Mouse (Mus musculus): ENCODE results near the gene Ppm1g.
"Not testable (repeated sequence)": the region's sequence is repeated elsewhere in the genome, so short reads cannot be mapped to it uniquely, and the experiment has no call there.

The Ppm1g gene

DNA sequence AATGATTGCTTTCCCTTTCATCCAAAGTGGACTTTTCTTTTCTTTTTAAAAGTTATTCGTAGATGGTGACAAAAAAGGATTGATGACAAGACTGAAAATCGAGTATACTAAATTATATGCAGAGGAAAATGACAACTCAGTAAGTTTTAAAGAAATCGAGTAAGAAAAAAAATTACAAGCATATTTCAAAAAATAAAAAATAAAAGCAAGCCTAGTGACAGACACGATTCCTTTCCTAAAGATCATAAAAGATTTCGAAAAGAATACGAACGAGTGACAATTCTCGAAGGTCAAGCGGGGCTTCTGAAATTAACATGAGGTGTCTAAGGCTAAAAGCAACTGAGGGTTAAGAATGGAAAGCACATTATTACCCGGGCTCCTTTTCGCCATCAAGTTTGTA lies 1.0 kb downstream of the Ppm1g start:
- no peak for DNase-seq (ENCODE audit: low spot score in 2 of 2)

DNA sequence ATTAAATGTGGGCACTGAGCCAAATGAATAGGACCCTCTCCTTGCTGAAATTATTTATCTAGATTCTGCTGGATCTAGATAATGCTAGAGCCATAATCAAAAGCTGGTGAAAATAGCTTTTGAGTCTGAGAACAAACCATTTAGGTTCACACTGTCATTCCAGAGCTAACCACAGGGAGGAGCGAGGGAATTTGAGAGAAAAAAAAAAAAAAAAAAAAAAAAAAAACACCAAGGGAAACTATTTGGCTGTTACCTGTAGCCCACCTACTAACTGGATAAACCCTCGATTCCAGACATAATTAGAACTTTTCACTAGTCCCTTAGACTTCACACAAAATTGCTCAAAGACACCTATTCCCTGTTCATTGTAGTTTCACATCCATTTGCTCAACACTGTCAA lies 1.4 kb downstream of the Ppm1g start:
- DNase-seq (ENCODE audit: low spot score in 2 of 2), result no peak

GRCm38 (mm10) chr5:31218294-31218693 lies 2.2 kb downstream of the Ppm1g start:
- no peak for DNase-seq (ENCODE audit: low spot score in 2 of 2)

GRCm38 (mm10) chr5:31216554-31216953 lies 3.9 kb downstream of the Ppm1g start:
- not testable (repeated sequence) for DNase-seq (ENCODE audit: low spot score in 2 of 2)

DNA sequence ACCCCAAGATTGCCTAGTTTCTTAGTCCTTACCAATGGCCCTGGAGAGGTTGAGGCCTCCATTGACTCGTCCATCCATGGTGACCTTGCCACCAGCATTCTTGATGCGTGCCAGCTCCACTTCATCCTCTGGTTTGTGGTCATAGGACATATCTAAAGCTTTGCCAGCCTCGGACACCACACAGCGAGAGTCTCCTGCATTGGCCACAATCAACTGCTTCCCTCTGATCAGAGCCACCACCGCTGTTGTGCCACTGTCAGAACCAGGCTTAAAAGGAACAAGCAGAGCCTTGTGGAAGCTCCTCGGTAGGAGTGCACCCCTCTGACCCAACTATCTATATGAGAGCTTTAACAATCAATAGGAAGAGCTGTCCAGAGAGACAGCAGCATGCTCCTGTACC lies 16.1 kb downstream of the Ppm1g start:
- DNase-seq (ENCODE audit: low spot score in 2 of 2), result no peak

DNA sequence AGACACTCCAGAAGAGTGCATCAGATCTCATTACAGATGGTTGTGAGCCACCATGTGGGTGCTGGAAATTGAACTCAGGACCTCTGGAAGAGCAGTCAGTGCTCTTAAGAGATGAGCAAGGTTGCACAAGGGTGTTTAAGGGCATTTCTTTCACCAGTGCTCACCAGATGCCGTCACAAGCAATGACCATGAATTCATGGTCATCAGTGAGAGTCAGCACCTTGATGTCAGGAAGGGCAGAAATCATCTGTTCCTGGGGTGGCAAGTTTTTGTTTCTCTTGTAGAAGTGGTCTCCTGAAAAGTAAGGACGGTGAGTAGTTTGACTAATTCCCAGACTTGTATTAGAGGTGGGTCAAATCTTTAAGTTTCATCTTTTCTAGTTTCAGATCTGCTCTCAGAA lies 16.6 kb downstream of the Ppm1g start:
- DNase-seq (ENCODE audit: low spot score in 2 of 2), result no peak

DNA sequence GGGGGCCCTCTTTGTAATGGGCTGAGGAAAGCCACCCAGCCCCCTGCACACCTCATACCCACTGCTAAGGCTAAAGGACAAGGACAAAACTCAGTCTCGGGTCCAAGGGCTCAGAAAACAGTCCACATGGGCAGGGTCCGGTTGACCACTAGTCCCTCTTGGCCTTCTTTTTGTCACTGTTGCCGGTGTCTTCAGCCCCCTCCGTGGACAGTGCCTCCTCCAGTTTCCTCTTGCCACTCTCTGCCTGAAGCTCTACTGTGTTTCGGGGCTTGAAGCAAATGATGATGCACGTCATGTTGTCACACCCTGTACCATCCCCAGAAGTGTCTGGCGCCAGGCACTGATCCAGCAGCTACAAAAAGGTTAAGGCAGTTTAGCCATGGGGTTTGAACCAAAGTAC lies 17.6 kb downstream of the Ppm1g start:
- DNase-seq (ENCODE audit: low spot score in 2 of 2), result no peak

DNA sequence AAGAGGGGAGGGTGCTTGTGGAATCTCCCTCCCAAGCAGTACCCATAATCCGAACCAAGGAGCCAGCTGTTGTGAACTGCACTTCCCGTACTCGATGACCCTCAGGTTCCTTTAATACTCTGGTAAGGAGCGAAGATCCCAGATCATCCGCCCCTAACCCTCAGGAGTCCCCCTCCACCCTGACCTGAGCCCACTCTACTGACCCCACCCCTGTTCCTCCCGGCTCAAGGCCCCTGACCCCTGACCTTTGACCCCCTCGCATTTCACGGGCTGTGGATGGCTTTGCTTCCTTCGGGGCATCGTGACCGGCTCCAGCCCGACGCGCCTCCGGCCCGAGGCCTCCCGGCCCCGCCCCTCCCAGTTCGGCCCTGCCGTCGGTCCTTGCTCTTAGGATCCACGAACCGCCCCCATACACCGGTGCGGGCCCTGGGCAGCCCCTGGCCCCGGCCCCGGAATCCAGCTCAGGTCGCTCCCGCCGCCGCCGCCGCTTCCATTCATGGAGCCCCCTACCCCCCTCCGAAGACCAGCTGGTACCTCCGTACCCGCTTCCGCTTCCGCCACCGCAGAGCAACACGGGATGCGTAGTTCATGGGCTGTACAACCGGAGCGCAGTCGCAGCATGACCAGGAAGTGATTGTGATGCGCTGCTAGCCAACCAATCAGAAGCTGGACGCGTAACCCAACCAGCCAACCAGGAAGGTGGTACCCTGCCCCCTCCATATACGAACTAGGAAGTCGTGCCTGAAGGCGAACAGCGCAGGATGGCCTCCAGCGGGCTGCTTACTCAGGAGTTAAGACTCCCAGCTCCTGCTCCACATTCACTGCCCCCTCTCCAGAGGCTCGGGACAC lies 18.5 kb downstream of the Ppm1g start, which contains the start of gene Zfp513:
Gene Zfp513 (minus strand): TSS at position 562 of the 849 bp plus-strand sequence.
- DNase-seq (ENCODE audit: low spot score in 2 of 2), result peak; percentile 98 to 99

GRCm38 (mm10) chr5:31201042-31201741 lies 19.3 kb downstream of the Ppm1g start:
- no peak for DNase-seq (ENCODE audit: low spot score in 2 of 2)

GRCm38 (mm10) chr5:31200327-31200768 lies 20.1 kb downstream of the Ppm1g start:
- no peak for DNase-seq (ENCODE audit: low spot score in 2 of 2)

GRCm38 (mm10) chr5:31199893-31200292 lies 20.6 kb downstream of the Ppm1g start:
- DNase-seq (ENCODE audit: low spot score in 2 of 2), result no peak

- no peak for DNase-seq (ENCODE audit: low spot score in 2 of 2)
Observed at GRCm38 (mm10) chr5:31199321-31199892, 21.1 kb downstream of the Ppm1g start.

DNA sequence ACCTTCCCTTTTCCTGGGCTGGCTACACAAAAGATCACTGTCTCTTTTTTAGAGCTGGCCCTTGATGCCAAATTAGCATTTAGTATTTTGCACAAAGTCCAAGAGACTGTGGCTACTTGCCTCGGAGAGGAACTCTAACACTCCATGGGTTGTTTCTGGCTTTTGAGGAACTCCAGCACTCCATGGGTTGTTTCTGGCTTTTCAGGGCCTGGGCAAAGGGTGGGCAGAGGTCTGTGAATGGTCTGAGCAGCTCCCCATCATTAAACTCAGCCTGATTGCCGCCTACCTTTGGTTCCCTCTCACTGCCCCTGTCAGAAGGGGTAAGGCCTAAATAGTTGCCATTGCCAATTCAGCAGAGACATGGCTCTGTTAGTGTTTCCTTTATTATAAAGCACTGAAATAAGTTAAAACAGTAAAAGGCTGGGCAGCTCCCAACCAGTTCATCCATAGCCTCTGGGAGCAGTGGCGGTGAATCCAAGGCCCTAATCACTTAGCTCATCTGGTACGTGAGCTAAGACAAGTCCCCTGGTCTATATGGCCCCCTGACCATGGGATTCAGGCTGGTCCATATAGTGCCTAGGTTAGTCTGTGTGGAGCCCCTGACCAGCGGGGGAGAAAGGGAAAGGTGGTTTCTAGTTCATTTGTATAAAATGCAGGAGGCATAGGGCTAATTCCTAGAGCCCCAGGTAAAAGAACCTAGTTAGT lies 21.7 kb downstream of the Ppm1g start:
- no peak for DNase-seq (ENCODE audit: low spot score in 2 of 2)

- DNase-seq (ENCODE audit: low spot score in 2 of 2), result no peak
Observed at GRCm38 (mm10) chr5:31198170-31198569, 22.3 kb downstream of the Ppm1g start.

DNA sequence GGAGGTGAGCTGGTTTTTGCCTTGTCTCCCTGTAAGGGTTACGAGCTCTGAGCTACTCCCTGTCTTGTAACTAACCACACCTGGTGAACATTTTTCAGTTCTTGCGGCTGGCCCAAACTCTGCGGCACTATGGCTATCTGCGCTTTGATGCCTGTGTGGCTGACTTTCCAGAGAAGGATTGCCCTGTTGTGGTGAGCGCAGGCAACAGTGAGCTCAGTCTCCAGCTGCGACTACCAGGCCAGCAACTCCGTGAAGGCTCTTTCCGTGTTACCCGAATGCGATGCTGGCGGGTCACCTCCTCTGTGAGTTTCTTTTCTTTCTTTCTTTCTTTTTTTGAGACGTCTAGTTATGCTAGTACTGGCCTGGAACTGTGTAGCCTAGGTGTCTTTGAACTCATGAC lies 23.4 kb downstream of the Ppm1g start:
- no peak for DNase-seq (ENCODE audit: low spot score in 2 of 2)

- DNase-seq (ENCODE audit: low spot score in 2 of 2), result no peak
Observed at GRCm38 (mm10) chr5:31196207-31196606, 24.3 kb downstream of the Ppm1g start.

GRCm38 (mm10) chr5:31195671-31196070 lies 24.8 kb downstream of the Ppm1g start:
- no peak for DNase-seq (ENCODE audit: low spot score in 2 of 2)

GRCm38 (mm10) chr5:31194486-31195485 lies 25.7 kb downstream of the Ppm1g start:
- no peak for DNase-seq (ENCODE audit: low spot score in 2 of 2)

DNA sequence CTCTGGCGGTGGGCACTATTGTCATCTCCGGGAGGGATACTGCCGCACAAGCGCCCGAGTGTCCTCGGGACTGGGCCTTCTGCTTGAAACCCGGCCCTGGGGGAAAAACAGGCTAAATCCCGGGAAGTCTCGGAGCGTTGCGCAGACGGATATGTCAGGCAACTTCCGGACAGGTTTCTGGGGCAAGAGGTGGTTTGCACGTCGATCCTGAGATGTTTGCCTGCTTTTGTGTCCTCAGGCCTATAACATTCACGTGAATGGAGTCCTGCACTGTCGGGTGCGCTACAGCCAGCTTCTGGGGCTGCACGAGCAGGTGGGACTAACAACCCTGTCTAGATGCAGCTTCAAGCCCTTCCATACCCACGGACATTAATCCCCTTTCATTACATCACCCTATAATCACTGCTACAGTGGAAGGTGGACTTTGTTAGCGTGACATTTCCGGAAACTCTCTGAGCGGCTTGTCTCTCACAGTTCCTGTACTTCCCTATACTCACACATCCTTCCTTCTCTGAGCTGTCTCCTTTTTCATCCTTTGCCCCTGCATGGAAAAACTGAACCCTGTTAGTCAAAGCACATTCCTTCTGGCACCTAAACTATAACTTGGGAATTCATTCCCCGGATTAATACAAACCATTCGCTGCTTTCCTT lies 26.7 kb downstream of the Ppm1g start:
- DNase-seq (ENCODE audit: low spot score in 2 of 2), result no peak

DNA sequence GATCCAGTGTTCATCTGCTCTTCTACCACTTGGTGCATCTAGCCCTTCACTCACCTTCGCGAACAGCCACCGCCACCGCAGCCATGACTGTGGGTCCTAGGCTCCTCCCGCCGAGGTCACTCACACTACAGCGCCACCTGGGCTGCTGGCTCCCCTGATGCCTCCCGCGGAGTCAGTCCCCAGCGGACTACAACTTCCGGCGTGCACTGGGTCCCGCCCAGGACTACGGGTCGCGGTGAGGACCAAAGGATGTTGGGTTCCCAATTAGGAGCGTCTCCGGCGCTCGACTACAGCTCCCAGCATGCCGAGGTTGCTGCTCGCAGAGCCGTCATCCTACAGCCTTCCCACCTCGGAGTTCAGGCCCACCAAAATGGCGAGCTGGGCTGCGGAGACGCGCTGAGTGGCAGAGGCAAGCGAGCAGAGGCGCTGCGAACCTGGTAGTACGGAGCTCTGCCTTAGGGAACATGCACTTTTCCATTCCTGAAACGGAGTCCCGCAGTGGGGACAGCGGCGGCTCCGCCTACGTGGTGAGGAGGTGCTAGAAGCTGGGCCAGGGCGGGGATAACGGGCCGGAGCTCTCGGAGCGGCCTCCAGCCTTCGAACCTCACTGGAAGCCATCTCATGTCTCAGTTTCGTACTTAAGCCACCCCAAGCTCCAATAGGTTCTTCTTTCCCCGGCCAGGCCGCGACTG lies 27.4 kb downstream of the Ppm1g start, which contains the start of the genes Snx17 and Eif2b4:
Gene Snx17 (plus strand): TSS at position 289 of the 692 bp plus-strand sequence.
Gene Eif2b4 (minus strand): TSS at position 492 of the 692 bp plus-strand sequence.
- DNase-seq (ENCODE audit: low spot score in 2 of 2), result peak; percentile 99 to 100

Data from right cerebral cortex, postnatal 36 days (tissue).